Comparison of ENCODE assay signal across 10 mouse cellular contexts in genomic region chr9:108449860-108450259, GRCm38 (mm10). TPM values are rescaled to one million over a fixed set of nuclear protein-coding genes. Genes with fewer than 3 reads are reported as not detected.
A peak's percentile ranks its signal among the peaks of the same experiment; 100 is the strongest.
DNase-seq lines count a peak whose midpoint lies in the region; ATAC-seq and TF ChIP-seq lines count a peak whose summit lies in the region.
"Had no signal": no experiment of that assay in that cellular context is flagged by ENCODE, and none has a peak within 500 bp of the region (broad histone marks: within the 10 kb centered on the region; RNA-seq: fewer than 3 reads in every experiment).

No protein-coding gene starts in this region.

- H3K27me3 ChIP-seq in MEL (ENCODE audit: control insufficient read depth in 1 of 2, insufficient read depth in 2 of 2, low read length in 2 of 2) = no peaks in the 10 kb centered on the region
- no peaks in the 10 kb centered on the region for H3K27me3 ChIP-seq in forebrain, embryonic 13.5 days
- no peaks in the 10 kb centered on the region for H3K27me3 ChIP-seq in midbrain, embryonic 15.5 days (replicated peaks)

- no peak for TF ChIP-seq RAD21 in MEL (IDR thresholded peaks at IDR 0.05; ENCODE audit: low read depth, low read length)

- H3K27ac ChIP-seq in MEL (ENCODE audit: control insufficient read depth, low read depth, low read length) = peak overlapping the region; percentile 5; the same call in 1 of the 2 replicates
- H3K27ac ChIP-seq in forebrain, embryonic 13.5 days = peak overlapping the region; percentile 96
- peak overlapping the region; percentile 87 for H3K27ac ChIP-seq in midbrain, embryonic 15.5 days

- peak overlapping the region; percentile 0; the same call in 1 of the 2 replicates for H3K9ac ChIP-seq in MEL (ENCODE audit: control insufficient read depth, low read depth, low read length, poor library complexity, severe bottlenecking)
- H3K9ac ChIP-seq in forebrain, embryonic 13.5 days = peak overlapping the region; percentile 81
- peak overlapping the region; percentile 72; the same call in 1 of the 2 replicates for H3K9ac ChIP-seq in midbrain, embryonic 15.5 days

- no peak for TF ChIP-seq POLR2A in MEL (IDR thresholded peaks at IDR 0.05; ENCODE audit: control insufficient read depth in 1 of 2, insufficient read depth in 1 of 2, low read depth in 1 of 2, low read length in 2 of 2, poor library complexity in 1 of 2)

- TF ChIP-seq EP300 in MEL (IDR thresholded peaks at IDR 0.05; ENCODE audit: low read depth in 1 of 2, low read length in 2 of 2) = no peak

- peaks cover 5% of the 10 kb centered on the region for H3K79me2 ChIP-seq in MEL (ENCODE audit: control insufficient read depth, insufficient read depth, low read length, poor library complexity)

- peak overlapping the region; percentile 69 to 80; a peak in 1 of 4 replicates for H3K4me3 ChIP-seq in MEL (ENCODE audit: control insufficient read depth in 1 of 2, insufficient read depth in 1 of 2, low read depth in 2 of 2, low read length in 2 of 2)
- H3K4me3 ChIP-seq in forebrain, embryonic 13.5 days = peak overlapping the region; percentile 62
- peak overlapping the region; percentile 68 for H3K4me3 ChIP-seq in midbrain, embryonic 15.5 days
- H3K4me3 ChIP-seq: megakaryocyte, embryonic 14.5 days had no signal

- WGBS in forebrain, embryonic 13.5 days = 15% methylated on average over 4 of the region's 4 CpGs
- WGBS in midbrain, embryonic 15.5 days = 13% methylated on average over 4 of the region's 4 CpGs

- TF ChIP-seq CTCF in MEL (IDR thresholded peaks at IDR 0.05 in 2 of 3, conservative IDR thresholded peaks at IDR 0.05 in 1 of 3; ENCODE audit: control insufficient read depth in 1 of 3, insufficient read depth in 1 of 3, low read depth in 2 of 3, low read length in 3 of 3, poor library complexity in 1 of 3, severe bottlenecking in 1 of 3) = no peak

- peaks cover 20 to 45% of the 10 kb centered on the region in 2 experiments for H3K4me1 ChIP-seq in MEL (ENCODE audit: control insufficient read depth in 1 of 2, insufficient read depth in 2 of 2, low read length in 2 of 2)
- peaks cover 52% of the 10 kb centered on the region for H3K4me1 ChIP-seq in forebrain, embryonic 13.5 days
- peaks cover 50% of the 10 kb centered on the region for H3K4me1 ChIP-seq in midbrain, embryonic 15.5 days

- H3K4me2 ChIP-seq in forebrain, embryonic 13.5 days = peak overlapping the region; percentile 85
- H3K4me2 ChIP-seq in midbrain, embryonic 15.5 days = peak overlapping the region; percentile 73

- peak; percentile 80 to 83 for DNase-seq in cerebellum, postnatal 10 days
- no peak for DNase-seq in cerebellum, adult 8-10 months
- DNase-seq in MEL (ENCODE audit: low read depth, low spot score) = peak; percentile 38
- DNase-seq in layer of hippocampus, postnatal 14 days (ENCODE audit: low spot score in 2 of 2) = peak; percentile 64 to 65
- DNase-seq in ovary, postnatal 10 days (ENCODE audit: low spot score) = no peak

- peak; percentile 70 for ATAC-seq in forebrain, embryonic 13.5 days
- peak; percentile 45 for ATAC-seq in midbrain, embryonic 15.5 days (replicated peaks)
- no peak for ATAC-seq in megakaryocyte, adult 5-6 weeks (ENCODE audit: poor library complexity, severe bottlenecking)

- peaks cover 0 to 20% of the 10 kb centered on the region in 2 experiments; a peak in 2 of 4 replicates for H3K36me3 ChIP-seq in MEL (ENCODE audit: control insufficient read depth in 1 of 2, insufficient read depth in 2 of 2, low read length in 2 of 2)
- H3K36me3 ChIP-seq in forebrain, embryonic 13.5 days (ENCODE audit: poor library complexity, severe bottlenecking) = peaks cover 20% of the 10 kb centered on the region
- peaks cover 7% of the 10 kb centered on the region for H3K36me3 ChIP-seq in midbrain, embryonic 15.5 days (replicated peaks)

- no peaks in the 10 kb centered on the region for H3K9me3 ChIP-seq in MEL (replicated peaks; ENCODE audit: insufficient read depth, low read length)
- H3K9me3 ChIP-seq in forebrain, embryonic 13.5 days (replicated peaks) = no peaks in the 10 kb centered on the region
- no peaks in the 10 kb centered on the region for H3K9me3 ChIP-seq in midbrain, embryonic 15.5 days

TF ChIP-seq in MEL, 35 proteins besides CTCF, POLR2A, EP300 and RAD21:
- TF ChIP-seq MXI1 (IDR thresholded peaks at IDR 0.05; ENCODE audit: low read depth, low read length) (no peak), BHLHE40 (IDR thresholded peaks at IDR 0.05; ENCODE audit: borderline replicate concordance, low read depth, low read length) (no peak), MYB (IDR thresholded peaks at IDR 0.05; ENCODE audit: low read depth, low read length) (no peak), KAT2A (conservative IDR thresholded peaks at IDR 0.05; ENCODE audit: low read depth, low read length) (no peak), TCF12 (IDR thresholded peaks at IDR 0.05; ENCODE audit: low read depth, low read length) (no peak), MYC (IDR thresholded peaks at IDR 0.05; ENCODE audit: low read depth, low read length) (no peak), GATA1 (IDR thresholded peaks at IDR 0.05; ENCODE audit: low read depth, low read length) (no peak), ZNF384 (IDR thresholded peaks at IDR 0.05; ENCODE audit: low read depth, low read length) (no peak), USF2 (IDR thresholded peaks at IDR 0.05; ENCODE audit: borderline replicate concordance in 1 of 2, insufficient read depth in 1 of 2, low read depth in 1 of 2, low read length in 2 of 2) (no peak)
TF ChIP-seq in MEL: peak in this region for 0.

RNA-seq across cellular contexts. Expression of gene Ccdc71, which starts 10.5 kb away (rescaled TPM):
- total RNA-seq in MEL (2012; rRNA removed) = 18.3 and 23.1 TPM in 2 replicates
- polyA plus RNA-seq in MEL (2012; ENCODE audit: insufficient read depth in 1 of 2, insufficient read length in 2 of 2, low read depth in 1 of 2, low replicate concordance in 2 of 2, missing spikeins in 1 of 2) = 10 to 100 TPM in 1 of 2 experiments, not detected in 1; 39.9 TPM
- 50.1 and 53.8 TPM in 2 replicates for polyA plus RNA-seq in forebrain, embryonic 13.5 days (2015; fragmentation: Nextera tagmentation; extraction: Ambion mirVana)
- 10 to 100 TPM; 37.0 to 37.8 TPM for total RNA-seq in layer of hippocampus, postnatal 14 days (2021)
- 70.2 and 71.4 TPM in 2 replicates for polyA plus RNA-seq in midbrain, embryonic 15.5 days (2015; fragmentation: Nextera tagmentation; extraction: Ambion mirVana)
- 26.7 and 29.4 TPM in 2 replicates for total RNA-seq in megakaryocyte, adult 5-6 weeks (2015)
- total RNA-seq in megakaryocyte, adult 5-6 weeks (2017) = 10.9 and 12.8 TPM in 2 replicates

RNA-seq across cellular contexts. Expression of gene Klhdc8b, which starts 11.5 kb away (rescaled TPM):
- total RNA-seq in MEL (2012; rRNA removed) = 48.0 and 71.9 TPM in 2 replicates
- 10 to 100 TPM; 57.3 to 77.2 TPM for polyA plus RNA-seq in MEL (2012; ENCODE audit: insufficient read depth in 1 of 2, insufficient read length in 2 of 2, low read depth in 1 of 2, low replicate concordance in 2 of 2, missing spikeins in 1 of 2)
- polyA plus RNA-seq in forebrain, embryonic 13.5 days (2015; fragmentation: Nextera tagmentation; extraction: Ambion mirVana) = 54.1 and 63.9 TPM in 2 replicates
- 10 to 100 TPM; 17.5 to 18.4 TPM for total RNA-seq in layer of hippocampus, postnatal 14 days (2021)
- polyA plus RNA-seq in midbrain, embryonic 15.5 days (2015; fragmentation: Nextera tagmentation; extraction: Ambion mirVana) = 82.8 and 87.3 TPM in 2 replicates
- 0.16 and 0.33 TPM in 2 replicates for total RNA-seq in megakaryocyte, adult 5-6 weeks (2015)
- 1.0 and 1.3 TPM in 2 replicates for total RNA-seq in megakaryocyte, adult 5-6 weeks (2017)

RNA-seq across cellular contexts. Expression of gene BC048562, which starts 13.6 kb away (rescaled TPM):
- total RNA-seq in MEL (2012; rRNA removed) = not detected in 2 replicates
- polyA plus RNA-seq in MEL (2012; ENCODE audit: insufficient read depth in 1 of 2, insufficient read length in 2 of 2, low read depth in 1 of 2, low replicate concordance in 2 of 2, missing spikeins in 1 of 2) = not detected
- not detected in 2 replicates for polyA plus RNA-seq in forebrain, embryonic 13.5 days (2015; fragmentation: Nextera tagmentation; extraction: Ambion mirVana)
- total RNA-seq in layer of hippocampus, postnatal 14 days (2021) = not detected
- polyA plus RNA-seq in midbrain, embryonic 15.5 days (2015; fragmentation: Nextera tagmentation; extraction: Ambion mirVana) = not detected in 2 replicates
- not detected in 2 replicates for total RNA-seq in megakaryocyte, adult 5-6 weeks (2015)
- total RNA-seq in megakaryocyte, adult 5-6 weeks (2017) = not detected in 2 replicates
- polyA plus RNA-seq: C2C12 had no signal

RNA-seq across cellular contexts. Expression of gene Ccdc36, which starts 21.6 kb away (rescaled TPM):
- not detected in 2 replicates for total RNA-seq in MEL (2012; rRNA removed)
- polyA plus RNA-seq in MEL (2012; ENCODE audit: insufficient read depth in 1 of 2, insufficient read length in 2 of 2, low read depth in 1 of 2, low replicate concordance in 2 of 2, missing spikeins in 1 of 2) = not detected
- 1.1 and 1.2 TPM in 2 replicates for polyA plus RNA-seq in forebrain, embryonic 13.5 days (2015; fragmentation: Nextera tagmentation; extraction: Ambion mirVana)
- total RNA-seq in layer of hippocampus, postnatal 14 days (2021) = under 1 TPM in 1 of 2 experiments, not detected in 1; 0.14 TPM
- polyA plus RNA-seq in midbrain, embryonic 15.5 days (2015; fragmentation: Nextera tagmentation; extraction: Ambion mirVana) = 1.7 and 1.8 TPM in 2 replicates
- not detected in 2 replicates for total RNA-seq in megakaryocyte, adult 5-6 weeks (2015)
- 0.15 and 0.28 TPM in 2 replicates for total RNA-seq in megakaryocyte, adult 5-6 weeks (2017)
- polyA plus RNA-seq: C2C12 had no signal

RNA-seq across cellular contexts. Expression of gene Lamb2, which starts 29.7 kb away (rescaled TPM):
- total RNA-seq in MEL (2012; rRNA removed) = 0.56 and 0.58 TPM in 2 replicates
- under 1 TPM in 1 of 2 experiments, not detected in 1; 0.84 TPM for polyA plus RNA-seq in MEL (2012; ENCODE audit: insufficient read depth in 1 of 2, insufficient read length in 2 of 2, low read depth in 1 of 2, low replicate concordance in 2 of 2, missing spikeins in 1 of 2)
- polyA plus RNA-seq in forebrain, embryonic 13.5 days (2015; fragmentation: Nextera tagmentation; extraction: Ambion mirVana) = 18.7 and 22.9 TPM in 2 replicates
- 10 to 100 TPM; 34.8 to 39.8 TPM for total RNA-seq in layer of hippocampus, postnatal 14 days (2021)
- 19.1 and 22.7 TPM in 2 replicates for polyA plus RNA-seq in midbrain, embryonic 15.5 days (2015; fragmentation: Nextera tagmentation; extraction: Ambion mirVana)
- total RNA-seq in megakaryocyte, adult 5-6 weeks (2015) = 0.13 and 0.73 TPM in 2 replicates
- total RNA-seq in megakaryocyte, adult 5-6 weeks (2017) = 0.33 and 0.37 TPM in 2 replicates

Comparison
In these comparisons a context has a peak if more than half of its experiments do, and no peak if none do; other contexts are left out.
1. DNase-seq: peak in cerebellum, postnatal 10 days (2 of 2), MEL (single experiment) and layer of hippocampus, postnatal 14 days (2 of 2); none in cerebellum, adult 8-10 months (single experiment) and ovary, postnatal 10 days (single experiment).
2. H3K27ac ChIP-seq: peak in every context shown above with its lines; median percentile 96 in forebrain, embryonic 13.5 days; 87 in midbrain, embryonic 15.5 days; 5 in MEL.
3. H3K9ac ChIP-seq: peak in every context shown above with its lines; median percentile 81 in forebrain, embryonic 13.5 days; 72 in midbrain, embryonic 15.5 days; 0 in MEL.
4. RNA of gene Klhdc8b, which starts 11.5 kb away (total RNA-seq): 48.0 to 71.9 TPM in MEL and 17.5 to 18.4 TPM in layer of hippocampus, postnatal 14 days; 0.16 to 1.3 TPM in megakaryocyte, adult 5-6 weeks; every median in the first group is over 4 times any median in the second.
5. Peak in every context shown above with its lines, with median percentiles within 50 percentile points of each other: H3K4me3 ChIP-seq.